Mouse (Mus musculus) urinary bladder, adult 2 months (tissue): ENCODE measurements around the gene Sorbs1. TPM values are rescaled to one million over a fixed set of nuclear protein-coding genes. Genes with fewer than 3 reads are reported as not detected.

Experiments
- DNase-seq: peaks from one replicate; pipeline ENCODE4 v3.0.0; 2022; ENCODE audit warnings: low spot score
- polyA plus RNA-seq: library from polyadenylated mRNA; depleted of rRNA; stranded (reverse); fragments of >200 nt; gene quantifications from 2 replicates; pipeline ENCODE4 v1.2.3, GENCODE M21; 2012

Sorbs1 gene
- polyA plus RNA-seq, 1 experiment: 313 TPM

DNA sequence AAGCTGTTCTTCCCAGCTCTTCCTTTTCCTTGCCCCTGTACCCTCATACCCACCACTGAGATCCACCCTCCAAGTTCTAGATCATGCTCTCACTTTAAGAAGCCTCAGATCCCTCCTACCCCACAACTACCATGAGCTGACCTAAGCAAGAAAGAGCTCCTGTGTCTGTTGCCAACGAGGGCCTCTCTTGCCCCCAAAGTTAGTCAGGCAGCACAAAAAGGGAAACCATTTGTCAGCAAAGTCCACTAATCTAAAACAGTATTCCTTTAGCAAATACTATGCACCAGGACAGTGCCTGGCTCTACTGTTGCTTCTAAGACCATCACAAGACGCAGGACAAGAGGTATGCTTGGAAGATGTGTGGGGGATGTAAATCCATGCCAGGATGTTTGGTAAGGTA, 106.4 kb downstream of the Sorbs1 start:
- DNase-seq: no peak

DNA sequence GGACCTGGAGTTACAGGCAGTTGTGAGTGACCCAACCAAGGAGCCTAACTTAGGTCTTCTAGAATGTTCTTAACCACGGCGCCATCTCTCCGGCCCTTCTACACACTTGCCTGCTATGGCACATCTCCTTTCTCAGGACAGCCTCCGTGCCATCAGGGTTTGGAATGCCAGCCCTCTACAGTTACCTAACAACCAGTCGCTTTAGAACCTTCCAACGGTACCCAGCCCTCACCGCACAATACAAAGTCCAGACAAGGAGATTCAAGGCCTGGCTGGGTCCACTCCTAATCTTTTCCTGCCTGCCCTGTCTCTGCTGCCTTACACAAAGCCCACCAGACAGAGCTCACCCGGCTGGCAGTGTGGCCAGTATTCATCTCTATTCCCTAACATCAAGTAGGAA, 106.9 kb downstream of the Sorbs1 start:
- DNase-seq: no peak

DNA sequence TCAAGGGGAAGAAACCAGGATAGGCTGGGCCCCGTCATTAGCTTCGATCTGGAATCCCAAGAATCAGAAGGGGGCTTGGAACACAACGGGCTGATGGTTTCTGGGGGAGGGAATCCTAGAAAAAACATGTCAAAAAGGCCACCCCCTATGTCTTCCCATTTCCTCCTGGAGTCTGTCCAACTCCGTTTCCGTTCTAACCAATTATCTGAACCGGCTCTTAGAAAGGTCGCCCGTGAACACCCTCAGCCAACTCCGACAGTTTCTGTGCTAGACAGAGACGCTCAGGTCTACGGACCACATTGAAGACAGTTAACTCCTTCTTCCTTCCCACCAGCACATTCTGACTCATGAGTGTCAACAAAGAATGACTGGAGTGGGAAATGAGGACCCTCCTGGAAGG, 107.8 kb downstream of the Sorbs1 start:
- DNase-seq: no peak

DNA sequence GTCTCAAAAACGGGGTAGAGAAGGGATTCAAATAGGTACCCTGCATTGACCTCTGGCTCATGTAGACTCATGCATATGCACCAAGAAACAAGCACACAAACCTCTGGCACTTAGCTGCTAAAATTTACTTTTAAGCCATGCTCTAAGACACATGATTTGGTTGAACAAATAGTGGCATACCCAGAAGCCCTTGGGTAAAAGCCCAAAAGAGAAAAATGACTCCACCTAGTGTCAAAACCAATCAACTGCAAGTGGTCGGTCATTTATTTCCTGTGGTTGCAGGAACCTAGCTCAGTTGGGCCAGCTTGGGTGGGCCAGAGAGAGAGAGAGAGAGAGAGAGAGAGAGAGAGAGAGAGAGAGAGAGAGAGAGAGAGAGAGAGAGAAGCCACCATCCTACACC, 109.0 kb downstream of the Sorbs1 start:
- no peak for DNase-seq

DNA sequence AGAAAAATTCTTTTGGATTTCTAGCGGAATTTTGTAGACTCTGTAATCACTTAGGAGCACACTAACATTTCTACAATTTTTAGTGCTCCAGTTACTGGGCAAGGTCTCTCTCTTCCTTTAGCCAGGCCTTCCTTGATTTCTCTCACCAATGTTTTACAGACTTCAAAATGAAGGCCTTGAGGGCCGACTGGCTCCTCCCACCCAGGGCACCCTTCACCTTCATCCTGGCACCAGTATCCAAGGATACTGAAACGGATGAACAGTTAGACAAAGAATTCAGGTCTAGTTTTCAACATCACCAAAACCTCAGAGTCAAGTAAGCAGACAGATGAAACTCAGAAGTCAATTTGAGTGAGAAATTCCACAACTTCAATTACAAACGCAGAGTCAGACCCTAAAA, 109.6 kb downstream of the Sorbs1 start:
- DNase-seq: no peak

DNA sequence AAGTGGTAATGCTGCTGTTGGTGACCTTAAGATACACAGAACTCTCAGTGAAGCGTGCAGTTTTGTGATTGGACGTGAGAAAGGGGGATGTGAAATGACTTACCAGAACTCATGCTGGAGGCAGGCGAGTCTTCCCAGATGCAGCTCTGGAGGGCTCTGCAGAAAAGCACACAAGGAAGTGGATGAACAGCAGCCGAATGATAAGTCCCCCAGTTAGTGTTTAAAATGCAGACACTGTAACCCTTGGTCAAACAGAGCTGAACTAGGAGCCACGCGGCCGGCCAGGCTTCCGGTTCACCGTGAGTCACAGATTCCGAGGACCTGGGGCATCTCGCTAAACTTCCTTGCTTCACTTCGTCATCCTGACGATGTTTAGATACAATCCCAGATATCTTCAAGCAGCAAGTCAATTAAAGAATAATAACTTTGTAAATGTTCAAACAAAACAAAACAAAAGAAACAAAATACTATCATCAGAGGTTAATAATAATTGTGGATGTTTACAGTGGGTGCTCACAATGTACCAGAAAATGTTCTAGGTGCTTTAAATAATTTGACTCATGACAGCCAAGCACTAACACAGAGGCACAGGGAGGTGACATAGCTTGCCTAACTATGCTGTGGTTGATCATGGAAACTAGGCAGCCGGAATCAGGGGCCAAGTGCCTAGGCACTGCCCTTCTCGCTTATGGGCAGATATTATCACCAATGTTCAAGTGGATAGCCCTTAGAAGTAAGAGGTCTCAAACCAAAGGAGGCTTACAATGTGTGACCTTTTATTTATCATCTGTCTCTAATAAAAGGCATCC, 111.2 kb downstream of the Sorbs1 start:
- no peak for DNase-seq

DNA sequence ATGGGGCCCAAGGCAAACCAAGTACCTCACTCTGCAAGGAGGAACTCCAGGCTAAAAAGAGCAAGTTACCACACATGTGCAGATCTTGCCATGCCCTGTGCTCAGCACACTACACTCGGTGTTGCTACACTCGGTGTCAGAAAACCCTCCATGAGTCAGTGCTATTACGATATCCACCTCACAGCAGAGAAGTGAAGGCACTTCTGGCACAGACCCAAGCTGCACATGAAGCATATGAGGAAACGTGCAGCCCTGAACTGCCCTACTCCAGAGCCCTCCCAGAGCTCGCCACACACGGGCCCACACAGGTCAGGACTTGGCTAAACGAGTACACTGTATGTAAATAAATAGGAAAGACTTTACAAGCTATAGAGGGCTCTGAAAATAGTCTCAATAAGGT, 112.4 kb downstream of the Sorbs1 start:
- peak; percentile 47 for DNase-seq

DNA sequence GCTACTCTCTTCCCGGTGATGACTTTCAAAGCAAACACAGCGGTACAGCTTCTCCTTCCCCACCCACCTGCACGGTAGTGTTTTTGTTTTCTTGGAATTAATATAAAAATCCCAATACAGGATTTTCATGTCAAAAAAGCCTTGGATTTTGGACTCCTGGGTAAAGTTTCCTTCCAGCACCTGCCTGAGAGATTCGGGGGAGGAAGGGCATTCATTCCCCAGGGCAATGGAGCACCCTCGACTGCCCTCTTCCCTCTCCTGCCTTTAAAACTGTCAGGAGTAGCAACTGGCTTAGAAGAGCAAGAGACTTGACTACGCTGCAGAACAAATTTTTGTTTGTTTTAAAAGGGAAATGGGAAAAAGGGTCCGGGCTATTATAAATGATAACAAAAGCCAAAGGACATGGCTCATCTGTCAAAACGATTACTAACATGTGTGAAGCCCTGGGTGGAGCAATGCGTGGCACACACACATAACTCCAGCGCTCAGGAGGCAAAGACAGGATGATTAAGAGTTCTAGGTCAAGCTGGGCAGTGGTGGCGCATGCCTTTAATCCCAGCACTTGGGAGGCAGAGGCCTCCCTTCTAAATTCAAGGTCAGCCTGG, 113.1 kb downstream of the Sorbs1 start:
- DNase-seq: no peak

DNA sequence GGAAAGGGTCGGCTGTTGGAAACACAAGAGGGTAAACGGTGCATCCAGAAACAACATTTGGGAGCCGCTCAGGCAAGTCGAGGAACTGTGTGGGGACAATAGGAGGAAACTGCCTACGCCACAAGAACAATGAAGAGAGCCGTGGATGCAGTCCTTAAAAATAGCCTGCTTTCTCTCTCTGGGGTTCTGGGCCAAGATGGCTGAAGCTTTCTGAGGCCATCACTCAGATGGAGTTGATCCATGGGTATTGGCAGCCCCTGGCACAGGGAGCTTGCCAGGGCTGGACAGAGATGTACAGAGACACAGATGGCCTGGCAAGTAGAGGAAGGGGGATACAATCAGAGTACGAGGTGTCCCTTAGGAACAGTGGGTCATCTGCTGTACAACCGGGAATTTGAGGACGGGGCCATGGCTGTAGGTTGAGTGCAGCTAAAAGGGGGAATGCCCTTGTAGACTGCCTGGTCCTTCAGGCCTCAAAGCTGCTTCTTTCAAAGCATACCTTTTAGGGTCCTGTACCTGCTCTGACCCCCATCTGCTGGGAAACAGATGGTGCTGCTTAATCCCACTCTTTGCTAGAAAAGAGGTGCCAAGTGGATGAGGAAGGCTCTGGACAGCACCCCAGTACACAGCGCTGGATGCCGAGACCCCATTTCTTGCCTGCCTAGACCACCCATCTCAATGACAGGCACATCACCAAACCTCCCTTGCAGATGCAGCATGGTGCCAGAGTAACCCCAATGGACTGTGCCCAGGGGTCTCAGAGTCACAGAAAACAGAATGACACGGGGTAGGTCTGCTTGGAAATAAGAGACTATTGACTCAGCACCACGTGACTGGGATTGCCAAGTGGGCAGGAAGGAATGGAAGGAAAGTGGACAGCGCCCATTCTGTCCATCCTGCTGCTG, 117.6 kb downstream of the Sorbs1 start:
- DNase-seq: no peak

DNA sequence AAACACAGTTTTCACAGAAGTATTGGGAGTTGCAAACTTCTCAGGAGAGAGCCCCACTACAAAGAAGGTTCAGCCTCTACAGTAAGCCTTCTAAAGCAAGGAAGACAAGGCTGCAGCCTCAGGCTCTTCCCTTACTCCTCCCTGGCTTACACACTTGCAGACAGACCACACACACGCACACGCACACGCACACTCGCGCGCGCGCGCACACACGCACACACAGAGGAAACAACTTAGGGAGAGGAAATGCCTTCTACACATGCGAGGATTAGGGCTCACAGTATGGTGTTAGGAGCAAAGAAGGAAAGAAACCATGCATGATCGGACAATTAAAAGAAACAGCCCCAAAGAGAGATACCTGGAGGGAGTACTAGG, 118.3 kb downstream of the Sorbs1 start:
- no peak for DNase-seq

DNA sequence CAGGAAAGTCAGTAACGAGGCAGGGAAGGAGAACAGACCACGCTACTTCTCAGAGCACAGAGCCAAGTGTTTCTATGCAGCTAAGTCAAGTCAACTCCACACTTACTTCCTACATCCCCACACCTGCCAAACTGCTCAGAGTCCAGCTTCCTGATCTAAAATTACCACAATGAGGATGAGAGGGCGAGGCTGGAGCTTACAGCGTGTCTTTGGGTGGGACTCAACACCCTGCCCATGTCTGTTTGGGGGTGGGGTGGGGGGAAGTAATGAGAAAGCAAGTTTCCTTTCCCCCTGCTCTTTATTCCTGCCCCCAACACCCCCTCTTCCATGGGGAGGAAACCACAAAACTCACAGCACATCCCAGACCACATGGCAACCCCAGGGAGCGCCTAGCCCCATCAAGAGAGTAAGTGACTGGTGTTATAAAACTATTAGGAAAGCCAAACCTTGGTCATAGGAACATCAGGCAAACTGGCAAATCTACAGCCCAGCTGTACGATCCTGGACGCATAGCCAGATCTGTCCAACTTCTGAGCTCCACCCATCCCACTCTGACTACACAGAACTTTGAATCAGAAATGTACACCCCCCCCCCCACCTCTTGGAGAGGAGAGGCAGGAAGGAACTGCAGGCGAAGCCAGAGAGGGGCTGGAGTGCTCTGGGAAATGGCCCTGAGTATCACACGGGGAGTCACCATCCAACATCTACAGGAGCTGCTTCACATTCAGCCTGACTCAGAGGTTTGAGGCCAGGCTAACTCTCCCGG, 118.8 kb downstream of the Sorbs1 start:
- DNase-seq: no peak

DNA sequence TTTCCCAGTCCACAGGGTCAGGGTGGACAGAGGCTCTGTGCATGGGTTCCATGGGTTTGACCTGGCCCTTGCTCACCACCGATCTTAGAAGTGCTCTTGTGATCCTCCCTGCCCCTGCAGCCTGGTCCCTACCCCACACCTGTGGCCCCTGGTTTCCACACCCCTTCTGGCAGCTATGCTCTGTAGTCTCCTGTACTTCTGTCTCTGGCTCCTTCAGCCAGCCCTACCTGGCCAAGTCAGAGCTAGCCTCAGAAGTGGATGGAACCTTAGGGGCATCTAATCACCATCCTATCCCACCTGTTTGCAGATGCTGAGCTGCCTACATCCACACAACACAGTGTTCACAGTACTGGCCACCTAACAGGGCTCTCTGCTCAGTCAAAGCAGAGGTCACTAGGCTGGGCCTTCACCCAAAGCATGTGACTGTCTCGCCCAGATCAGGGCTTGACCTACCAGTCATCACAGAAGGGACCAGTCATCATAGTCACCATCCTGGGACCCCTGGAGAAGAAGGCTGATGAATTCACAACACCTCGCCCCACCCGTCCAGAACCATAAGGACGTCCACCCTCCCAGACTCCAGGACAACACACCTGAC, 120.7 kb downstream of the Sorbs1 start:
- DNase-seq: no peak

DNA sequence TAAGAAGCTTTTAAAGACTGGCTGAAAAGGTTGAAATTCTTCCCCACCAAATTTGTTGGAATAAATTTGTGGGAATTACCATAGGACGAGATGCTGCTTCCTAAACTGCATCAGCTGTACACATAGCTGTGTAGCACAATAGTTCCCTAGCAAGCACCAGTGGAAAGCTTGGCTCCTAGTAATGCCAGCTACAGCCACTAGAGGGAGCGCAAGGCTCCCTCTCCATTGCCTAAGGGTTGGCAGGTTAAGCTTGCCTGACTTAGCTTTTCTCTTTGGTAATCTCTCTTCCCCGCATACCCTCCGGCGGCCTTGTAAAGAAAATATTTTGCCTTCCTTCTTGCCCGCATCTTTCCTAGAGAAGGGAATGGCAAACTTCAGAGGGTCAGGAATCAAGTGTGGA, 122.1 kb downstream of the Sorbs1 start:
- DNase-seq: peak; percentile 62

DNA sequence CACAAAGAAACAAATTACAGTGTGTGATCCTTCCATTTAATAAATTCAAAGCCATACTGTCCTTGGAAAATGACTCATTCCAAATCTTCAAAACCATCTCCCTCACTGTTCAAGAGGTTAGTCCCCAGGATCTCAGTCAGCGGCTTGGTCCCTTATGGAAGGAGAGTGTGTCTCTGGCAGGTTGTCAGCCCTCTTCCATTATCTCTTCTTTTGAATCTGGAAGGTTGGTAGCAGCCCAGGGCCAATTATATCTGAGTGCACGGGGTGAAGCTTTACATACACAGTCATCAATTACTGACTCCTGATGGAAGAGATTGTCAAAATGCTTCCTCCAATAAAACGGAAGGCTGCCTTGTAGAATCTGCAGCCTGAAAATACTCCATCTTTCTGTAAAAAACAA, 126.7 kb downstream of the Sorbs1 start:
- DNase-seq: no peak

DNA sequence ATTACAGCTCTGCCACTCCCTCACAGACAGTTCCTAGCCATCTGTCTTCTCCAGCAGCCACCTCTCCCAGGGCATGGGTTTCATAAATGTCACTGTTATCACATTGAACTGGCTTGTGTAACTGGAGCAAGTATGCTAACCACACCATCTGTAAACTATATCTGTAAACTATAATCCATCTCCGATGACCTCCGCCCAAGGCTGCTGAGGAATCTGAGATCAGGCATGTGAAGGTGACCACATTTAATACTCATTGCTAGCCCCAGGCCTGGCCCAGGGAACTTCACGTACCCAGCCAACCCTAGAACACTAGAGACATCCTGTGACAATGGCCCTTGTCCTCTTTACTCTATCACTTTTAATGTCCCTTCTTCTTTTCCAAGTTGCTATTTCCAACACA, 128.2 kb downstream of the Sorbs1 start:
- DNase-seq: no peak

DNA sequence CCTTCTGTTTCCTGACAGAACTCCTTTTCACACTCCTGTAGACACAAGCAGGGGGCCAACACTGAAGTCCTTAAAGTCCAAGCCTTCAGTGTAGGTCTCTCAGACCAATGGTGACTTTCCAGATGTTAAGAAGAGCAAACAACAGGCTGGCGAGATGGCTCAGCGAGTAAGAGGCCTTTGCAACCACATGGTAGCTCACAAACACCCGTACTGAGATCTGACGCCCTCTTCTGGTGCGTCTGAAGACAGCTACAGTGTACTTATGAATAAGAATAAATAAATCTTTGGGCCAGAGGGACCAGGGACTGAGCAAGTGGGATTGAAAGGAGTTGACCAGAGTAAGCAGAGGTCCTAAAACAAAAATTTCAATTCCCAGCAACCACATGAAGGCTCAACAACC, 129.6 kb downstream of the Sorbs1 start:
- DNase-seq: no peak

DNA sequence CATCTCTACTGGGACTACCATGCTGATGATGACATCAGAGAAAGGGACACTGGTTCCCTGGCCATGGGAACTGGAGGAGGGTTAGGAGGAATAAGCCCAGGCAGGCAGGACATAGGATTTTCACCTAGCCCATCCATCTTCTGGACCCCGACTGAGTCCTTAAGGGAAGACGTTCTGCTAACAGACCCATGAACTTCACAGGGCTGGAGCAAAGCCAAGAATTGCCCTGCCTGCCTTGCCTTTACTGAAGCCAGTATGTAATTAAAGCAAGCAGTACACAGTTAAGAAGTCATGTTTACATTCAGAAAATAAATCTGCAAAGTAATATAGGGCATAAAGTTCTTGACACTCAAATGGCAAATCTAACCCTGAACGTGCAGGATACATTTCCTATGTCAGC, 132.9 kb downstream of the Sorbs1 start:
- DNase-seq: no peak

DNA sequence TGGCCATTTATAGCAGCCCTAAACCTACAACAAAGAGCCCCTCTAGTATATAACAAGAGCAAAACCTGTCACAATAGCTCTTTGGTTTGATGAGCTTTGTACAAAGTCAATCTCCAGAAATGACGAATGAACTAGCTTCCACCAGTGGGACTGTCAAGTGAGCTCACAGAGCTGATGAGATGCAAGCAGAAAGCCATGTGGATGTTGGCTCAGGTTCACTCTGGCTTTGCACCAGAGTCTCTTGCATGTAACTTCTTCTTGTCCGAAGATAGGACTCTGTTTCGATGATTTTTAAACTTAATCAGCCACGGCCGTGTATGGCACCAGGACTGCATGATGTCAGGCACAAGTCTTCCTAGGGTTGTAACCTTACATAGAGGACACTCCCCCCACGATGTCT, 133.6 kb downstream of the Sorbs1 start:
- DNase-seq: no peak

DNA sequence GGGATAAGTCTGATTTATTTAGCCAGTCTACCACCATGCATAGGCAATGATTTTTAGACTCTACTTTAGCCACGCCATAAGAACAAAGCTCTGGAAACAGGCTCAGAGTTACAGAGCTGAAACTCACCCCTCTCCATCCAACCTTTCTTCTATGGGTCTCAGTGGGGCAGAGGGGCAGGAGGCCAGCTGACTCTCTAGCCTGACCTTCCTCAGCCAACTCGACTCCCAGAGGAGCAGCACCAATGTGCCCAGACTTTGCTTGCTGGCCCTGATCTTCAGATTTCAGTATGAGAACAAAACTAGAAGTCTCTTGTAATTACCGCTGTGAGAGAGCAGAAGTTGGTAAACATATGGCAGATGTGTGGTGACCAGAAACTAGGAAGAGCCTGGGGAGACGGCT, 134.5 kb downstream of the Sorbs1 start:
- DNase-seq: no peak

DNA sequence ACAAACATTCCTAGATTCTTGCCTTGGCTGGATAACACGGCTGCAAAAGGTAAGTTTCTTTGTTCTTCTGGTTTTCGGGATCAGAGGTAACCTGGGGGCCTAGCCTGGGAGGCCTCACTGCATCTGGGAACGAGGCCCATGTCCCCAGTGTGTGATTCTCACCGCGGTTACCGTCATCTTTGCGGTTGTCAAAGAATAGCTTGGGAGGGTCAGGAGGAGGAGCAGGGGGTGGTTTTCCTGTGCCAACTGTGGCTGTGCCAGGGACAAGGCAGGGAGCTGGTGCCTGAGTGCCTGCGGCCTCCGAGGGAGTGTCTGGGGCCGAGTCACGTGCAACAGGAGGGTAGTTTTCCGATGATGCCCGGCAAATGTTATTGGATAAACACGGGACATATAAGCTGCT, 135.9 kb downstream of the Sorbs1 start:
- no peak for DNase-seq

DNA sequence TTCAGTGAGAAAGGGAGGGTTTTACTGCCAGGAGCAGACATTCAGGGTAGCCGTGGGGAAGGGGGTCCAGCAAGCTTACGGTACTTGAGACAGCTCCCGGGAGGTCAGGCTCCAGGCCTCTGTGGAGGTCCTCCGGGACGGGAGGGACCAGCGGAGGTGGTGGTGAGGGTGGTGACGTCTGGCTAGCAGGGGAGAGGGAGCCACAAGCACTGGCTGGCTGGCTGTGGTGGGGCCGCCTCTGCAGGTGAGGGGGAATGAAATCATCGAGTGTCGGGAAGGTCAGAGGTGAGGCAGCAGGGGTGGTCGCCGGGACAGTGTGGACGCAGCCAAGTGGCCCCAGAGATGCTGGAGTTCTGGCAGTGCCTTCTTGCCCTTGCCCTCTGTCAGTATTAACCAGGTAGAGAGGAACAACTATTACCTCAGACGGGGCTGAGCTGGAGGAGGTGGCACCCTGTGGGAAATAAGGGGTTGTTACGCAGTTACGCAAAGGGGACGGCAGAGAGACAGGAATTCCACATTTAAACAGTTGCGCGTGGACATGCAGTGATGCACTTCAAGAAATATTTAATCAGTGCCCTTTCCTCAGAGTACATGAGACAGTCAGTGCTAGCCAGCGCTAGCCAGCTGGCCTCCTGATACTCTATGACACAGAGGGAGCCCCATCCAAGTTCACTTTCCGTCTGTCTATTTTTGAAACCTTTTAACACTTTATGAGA, 136.9 kb downstream of the Sorbs1 start:
- no peak for DNase-seq
